Mouse (Mus musculus): ENCODE data around the gene Stkld1. TPM values are rescaled to one million over a fixed set of nuclear protein-coding genes. Genes with fewer than 3 reads are reported as not detected.

Gene Stkld1
- polyA plus RNA-seq, 1 experiment from 2014 or later = not detected

DNA sequence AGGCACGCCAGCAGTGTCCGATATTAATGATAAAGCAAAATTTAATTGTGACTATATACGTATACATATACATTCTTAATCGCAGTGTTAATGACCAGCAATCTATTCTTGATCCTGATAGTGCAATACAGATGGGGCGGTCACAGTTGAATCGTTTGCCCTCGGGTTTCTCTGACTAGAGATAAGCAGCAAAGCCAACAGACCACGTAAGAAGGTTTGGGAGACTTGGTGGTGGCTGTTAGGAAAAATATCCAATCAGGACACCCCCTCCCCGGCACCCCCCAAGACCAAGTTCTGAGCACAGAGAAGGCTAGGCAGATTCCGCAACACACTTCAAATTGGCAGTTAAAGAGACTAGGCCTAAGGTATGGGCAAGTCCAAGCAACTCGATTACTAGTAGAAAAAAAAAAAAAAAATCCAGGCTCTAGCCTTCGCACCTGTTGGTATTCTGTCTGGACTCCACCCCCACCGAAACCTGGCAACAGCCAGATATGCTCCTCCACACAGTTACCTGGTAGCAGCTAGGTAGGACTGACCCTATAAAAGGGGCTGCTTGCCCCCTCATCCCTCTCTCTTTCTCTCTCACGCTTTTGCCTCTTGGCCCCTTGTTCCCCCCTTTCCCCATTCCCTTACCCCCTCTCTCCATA lies 31.0 kb downstream of the Stkld1 start:
- H3K36me3 ChIP-seq (ENCODE audit: control insufficient read depth, insufficient read depth, low read length) = peaks cover 5% of the 10 kb centered on the region
- H3K4me1 ChIP-seq (replicated peaks; ENCODE audit: control insufficient read depth, insufficient read depth, low read length) = peaks cover 4% of the 10 kb centered on the region; the same call in 1 of the 2 replicates
- H3K27ac ChIP-seq (ENCODE audit: low read depth, low read length) = peak overlapping the region; percentile 99
- DNase-seq (ENCODE audit: low spot score) = no peak
- H3K9me3 ChIP-seq (ENCODE audit: control insufficient read depth, low read length) = no peaks in the 10 kb centered on the region
- peak; percentile 50; the same call in 1 of the 2 replicates for ATAC-seq (ENCODE audit: low FRiP score)
- 15% methylated on average over 14 of the region's 14 CpGs for WGBS
- peak overlapping the region; percentile 78 for H3K4me2 ChIP-seq (replicated peaks; ENCODE audit: low read depth, low read length)
- H3K4me3 ChIP-seq (ENCODE audit: low read depth, low read length) = peak overlapping the region; percentile 87
- no peaks in the 10 kb centered on the region for H3K27me3 ChIP-seq (ENCODE audit: control insufficient read depth, insufficient read depth, low read length)
- peak overlapping the region; percentile 86 for H3K9ac ChIP-seq (ENCODE audit: low read depth, low read length)

DNA sequence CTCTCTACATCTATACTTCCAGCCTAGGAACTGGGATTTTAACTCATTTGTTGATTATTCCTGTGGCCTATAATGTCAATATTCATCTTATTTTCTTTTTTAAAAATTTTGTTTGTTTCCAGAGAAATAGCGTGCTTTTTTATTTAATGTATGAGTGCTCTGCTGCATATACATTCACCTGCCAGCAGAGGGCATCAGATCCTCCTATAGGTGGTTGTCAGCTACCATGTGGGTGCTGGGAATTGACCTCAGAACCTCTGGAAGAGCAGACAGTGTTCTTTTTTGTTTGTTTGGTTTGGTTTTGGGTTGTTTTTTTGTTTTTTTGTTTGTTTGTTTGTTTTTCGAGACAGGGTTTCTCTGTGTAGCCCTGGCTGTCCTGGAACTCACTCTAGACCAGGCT lies 33.4 kb downstream of the Stkld1 start:
- 70% methylated on average over 2 of the region's 2 CpGs for WGBS
- H3K4me3 ChIP-seq (ENCODE audit: low read depth, low read length) = no peak overlapping the region

GRCm38 (mm10) chr2:26973116-26973515 lies 39.3 kb downstream of the Stkld1 start, which contains the start of gene Adamts13:
Gene Adamts13, plus strand, starts transcription at chr2:26973416.
- Histone ChIP-seq H3K4me3 (ENCODE audit: low read depth, low read length) (no peak within 1 kb of the TSS), H3K27ac (ENCODE audit: low read depth, low read length) (no peak within 1 kb of the TSS), H3K27me3 (ENCODE audit: control insufficient read depth, insufficient read depth, low read length) (no peaks in the 10 kb centered on the region), H3K4me1 (replicated peaks; ENCODE audit: control insufficient read depth, insufficient read depth, low read length) (no peaks in the 10 kb centered on the region), H3K9me3 (ENCODE audit: control insufficient read depth, low read length) (no peaks in the 10 kb centered on the region), H3K36me3 (ENCODE audit: control insufficient read depth, insufficient read depth, low read length) (no peaks in the 10 kb centered on the region), H3K4me2 (replicated peaks; ENCODE audit: low read depth, low read length) (no peak within 1 kb of the TSS), H3K9ac (ENCODE audit: low read depth, low read length) (no peak within 1 kb of the TSS)
- ATAC-seq (ENCODE audit: low FRiP score) = no peak
- 72% methylated on average over 3 of the region's 3 CpGs for WGBS
- DNase-seq (ENCODE audit: low spot score) = no peak

More for the DNA sequence above, 33.4 kb downstream of the Stkld1 start:
- no peaks in the 10 kb centered on the region for H3K9me3 ChIP-seq (ENCODE audit: control insufficient read depth, low read length)
- no peaks in the 10 kb centered on the region for H3K36me3 ChIP-seq (ENCODE audit: control insufficient read depth, insufficient read depth, low read length)
- no peak overlapping the region for H3K27ac ChIP-seq (ENCODE audit: low read depth, low read length)
- ATAC-seq (ENCODE audit: low FRiP score) = no peak
- no peak overlapping the region for H3K9ac ChIP-seq (ENCODE audit: low read depth, low read length)
- no peak for DNase-seq (ENCODE audit: low spot score)
- H3K4me1 ChIP-seq (replicated peaks; ENCODE audit: control insufficient read depth, insufficient read depth, low read length) = peaks cover 4% of the 10 kb centered on the region; the same call in 1 of the 2 replicates
- no peaks in the 10 kb centered on the region for H3K27me3 ChIP-seq (ENCODE audit: control insufficient read depth, insufficient read depth, low read length)
- no peak overlapping the region for H3K4me2 ChIP-seq (replicated peaks; ENCODE audit: low read depth, low read length)

DNA sequence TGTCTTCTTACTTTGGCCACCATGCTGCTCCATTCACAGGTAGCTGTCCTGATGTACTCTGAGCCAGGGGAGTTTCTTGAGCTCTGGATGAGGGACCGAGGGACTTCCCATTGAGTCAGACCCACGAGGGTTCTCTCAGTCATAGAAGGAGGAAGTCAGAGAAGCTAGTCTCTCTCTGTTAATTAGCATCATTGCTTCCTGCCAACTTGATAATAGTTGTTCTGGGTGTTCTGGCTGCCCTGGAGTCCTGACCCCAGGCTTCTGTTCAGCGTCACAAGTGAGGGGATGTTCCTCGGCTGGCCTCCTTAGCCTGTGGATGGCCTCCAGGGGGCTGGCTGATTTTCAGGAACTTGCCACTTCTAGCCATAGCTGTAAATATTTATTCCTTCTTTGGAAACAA lies 40.1 kb downstream of the Stkld1 start:
- H3K9ac ChIP-seq (ENCODE audit: low read depth, low read length) = no peak overlapping the region
- ATAC-seq (ENCODE audit: low FRiP score) (no peak), DNase-seq (ENCODE audit: low spot score) (no peak)
- no peak overlapping the region for H3K4me3 ChIP-seq (ENCODE audit: low read depth, low read length)
- no peak overlapping the region for H3K27ac ChIP-seq (ENCODE audit: low read depth, low read length)
- H3K9me3 ChIP-seq (ENCODE audit: control insufficient read depth, low read length) = no peaks in the 10 kb centered on the region
- no peaks in the 10 kb centered on the region for H3K4me1 ChIP-seq (replicated peaks; ENCODE audit: control insufficient read depth, insufficient read depth, low read length)
- 59% methylated on average over 4 of the region's 4 CpGs for WGBS
- H3K27me3 ChIP-seq (ENCODE audit: control insufficient read depth, insufficient read depth, low read length) = no peaks in the 10 kb centered on the region
- no peak overlapping the region for H3K4me2 ChIP-seq (replicated peaks; ENCODE audit: low read depth, low read length)
- no peaks in the 10 kb centered on the region for H3K36me3 ChIP-seq (ENCODE audit: control insufficient read depth, insufficient read depth, low read length)

DNA sequence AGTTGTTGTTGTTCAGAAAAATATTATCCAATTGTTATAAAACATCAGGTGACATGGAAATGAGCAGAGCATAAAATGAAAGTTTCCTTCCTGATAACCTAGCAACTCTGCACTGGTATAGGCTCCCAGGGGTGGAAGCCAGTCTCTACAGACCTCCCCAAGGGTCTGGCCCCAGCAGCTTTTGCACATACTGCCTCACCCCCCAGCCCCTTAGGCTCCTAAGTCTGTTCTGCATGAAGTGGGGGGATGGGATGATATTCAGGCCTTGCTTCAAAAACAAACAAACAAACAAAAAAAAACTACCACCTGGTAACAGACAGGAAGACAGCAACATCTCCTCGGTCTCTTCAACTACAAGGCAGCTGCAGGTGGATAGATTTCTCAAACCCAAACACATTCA lies 46.5 kb downstream of the Stkld1 start:
- Histone ChIP-seq H3K9ac (ENCODE audit: low read depth, low read length) (no peak overlapping the region), H3K36me3 (ENCODE audit: control insufficient read depth, insufficient read depth, low read length) (no peaks in the 10 kb centered on the region), H3K4me2 (replicated peaks; ENCODE audit: low read depth, low read length) (no peak overlapping the region), H3K4me1 (replicated peaks; ENCODE audit: control insufficient read depth, insufficient read depth, low read length) (no peaks in the 10 kb centered on the region), H3K27ac (ENCODE audit: low read depth, low read length) (no peak overlapping the region), H3K27me3 (ENCODE audit: control insufficient read depth, insufficient read depth, low read length) (no peaks in the 10 kb centered on the region), H3K9me3 (ENCODE audit: control insufficient read depth, low read length) (no peaks in the 10 kb centered on the region), H3K4me3 (ENCODE audit: low read depth, low read length) (no peak overlapping the region)
- no peak for DNase-seq (ENCODE audit: low spot score)
- 80% methylated on average over 1 of the region's 1 CpGs for WGBS
- no peak for ATAC-seq (ENCODE audit: low FRiP score)

DNA sequence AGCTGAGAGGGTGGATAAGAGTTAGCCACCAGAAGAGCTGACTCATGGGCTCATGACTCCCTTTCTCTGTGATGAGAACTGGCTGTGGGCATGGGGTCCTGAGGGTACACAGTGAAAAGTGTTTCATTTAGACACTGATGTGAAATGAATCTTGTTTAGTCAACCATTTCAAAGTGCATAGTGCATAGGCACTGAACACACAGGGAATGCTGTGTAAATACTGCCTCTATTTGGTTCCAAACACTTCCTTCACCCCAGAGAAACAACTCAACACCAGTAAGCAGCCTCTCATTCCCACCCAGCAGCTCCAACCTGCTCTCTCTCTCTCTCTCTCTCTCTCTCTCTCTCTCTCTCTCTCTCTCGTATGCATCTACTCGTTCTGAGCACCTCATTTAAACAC lies 50.3 kb downstream of the Stkld1 start:
- no peak overlapping the region for H3K9ac ChIP-seq (ENCODE audit: low read depth, low read length)
- no peaks in the 10 kb centered on the region for H3K9me3 ChIP-seq (ENCODE audit: control insufficient read depth, low read length)
- 73% methylated on average over 2 of the region's 2 CpGs for WGBS
- no peak overlapping the region for H3K4me2 ChIP-seq (replicated peaks; ENCODE audit: low read depth, low read length)
- H3K36me3 ChIP-seq (ENCODE audit: control insufficient read depth, insufficient read depth, low read length) = no peaks in the 10 kb centered on the region
- H3K4me3 ChIP-seq (ENCODE audit: low read depth, low read length) = no peak overlapping the region
- no peaks in the 10 kb centered on the region for H3K4me1 ChIP-seq (replicated peaks; ENCODE audit: control insufficient read depth, insufficient read depth, low read length)
- no peak for ATAC-seq (ENCODE audit: low FRiP score)
- no peak overlapping the region for H3K27ac ChIP-seq (ENCODE audit: low read depth, low read length)
- no peaks in the 10 kb centered on the region for H3K27me3 ChIP-seq (ENCODE audit: control insufficient read depth, insufficient read depth, low read length)
- no peak for DNase-seq (ENCODE audit: low spot score)

GRCm38 (mm10) chr2:26984640-26985039 lies 50.8 kb downstream of the Stkld1 start:
- H3K27me3 ChIP-seq (ENCODE audit: control insufficient read depth, insufficient read depth, low read length) = no peaks in the 10 kb centered on the region
- no peaks in the 10 kb centered on the region for H3K36me3 ChIP-seq (ENCODE audit: control insufficient read depth, insufficient read depth, low read length)
- H3K4me3 ChIP-seq (ENCODE audit: low read depth, low read length) = no peak overlapping the region
- WGBS = 89% methylated on average over 5 of the region's 5 CpGs
- DNase-seq (ENCODE audit: low spot score) (no peak), ATAC-seq (ENCODE audit: low FRiP score) (no peak)
- no peak overlapping the region for H3K4me2 ChIP-seq (replicated peaks; ENCODE audit: low read depth, low read length)
- no peak overlapping the region for H3K27ac ChIP-seq (ENCODE audit: low read depth, low read length)
- no peaks in the 10 kb centered on the region for H3K4me1 ChIP-seq (replicated peaks; ENCODE audit: control insufficient read depth, insufficient read depth, low read length)
- no peak overlapping the region for H3K9ac ChIP-seq (ENCODE audit: low read depth, low read length)
- H3K9me3 ChIP-seq (ENCODE audit: control insufficient read depth, low read length) = no peaks in the 10 kb centered on the region

DNA sequence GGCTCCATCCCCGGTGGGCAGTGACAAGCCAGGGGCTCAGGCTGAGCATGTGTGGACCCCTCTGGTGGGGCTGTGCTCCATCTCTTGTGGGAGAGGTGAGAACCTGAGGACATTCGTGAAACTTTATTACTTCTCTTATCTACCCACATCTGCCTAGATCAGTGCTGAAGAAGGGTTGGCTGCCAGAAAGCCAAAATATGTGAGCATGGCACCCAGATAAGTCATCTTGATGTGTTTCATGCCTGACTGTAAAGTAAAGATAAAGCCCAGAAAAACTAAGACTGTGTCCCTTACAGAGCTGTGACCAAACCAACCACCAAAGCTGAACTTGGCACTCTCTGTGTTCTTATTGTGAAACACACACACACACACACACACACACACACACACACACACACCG lies 60.1 kb downstream of the Stkld1 start:
- Histone ChIP-seq H3K27ac (ENCODE audit: low read depth, low read length) (no peak overlapping the region), H3K9ac (ENCODE audit: low read depth, low read length) (no peak overlapping the region), H3K36me3 (ENCODE audit: control insufficient read depth, insufficient read depth, low read length) (no peaks in the 10 kb centered on the region), H3K27me3 (ENCODE audit: control insufficient read depth, insufficient read depth, low read length) (no peaks in the 10 kb centered on the region), H3K4me2 (replicated peaks; ENCODE audit: low read depth, low read length) (no peak overlapping the region), H3K4me3 (ENCODE audit: low read depth, low read length) (no peak overlapping the region), H3K9me3 (ENCODE audit: control insufficient read depth, low read length) (no peaks in the 10 kb centered on the region), H3K4me1 (replicated peaks; ENCODE audit: control insufficient read depth, insufficient read depth, low read length) (no peaks in the 10 kb centered on the region)
- DNase-seq (ENCODE audit: low spot score) (no peak), ATAC-seq (ENCODE audit: low FRiP score) (no peak)
- 78% methylated on average over 3 of the region's 3 CpGs for WGBS

GRCm38 (mm10) chr2:26997498-26997897 lies 63.7 kb downstream of the Stkld1 start:
- no peaks in the 10 kb centered on the region for H3K27me3 ChIP-seq (ENCODE audit: control insufficient read depth, insufficient read depth, low read length)
- no peaks in the 10 kb centered on the region for H3K36me3 ChIP-seq (ENCODE audit: control insufficient read depth, insufficient read depth, low read length)
- 92% methylated on average over 1 of the region's 1 CpGs for WGBS
- H3K4me1 ChIP-seq (replicated peaks; ENCODE audit: control insufficient read depth, insufficient read depth, low read length) = no peaks in the 10 kb centered on the region
- no peak overlapping the region for H3K9ac ChIP-seq (ENCODE audit: low read depth, low read length)
- H3K27ac ChIP-seq (ENCODE audit: low read depth, low read length) = no peak overlapping the region
- H3K4me3 ChIP-seq (ENCODE audit: low read depth, low read length) = no peak overlapping the region
- no peak for DNase-seq (ENCODE audit: low spot score)
- ATAC-seq (ENCODE audit: low FRiP score) = no peak
- H3K9me3 ChIP-seq (ENCODE audit: control insufficient read depth, low read length) = no peaks in the 10 kb centered on the region
- no peak overlapping the region for H3K4me2 ChIP-seq (replicated peaks; ENCODE audit: low read depth, low read length)
